Mouse (Mus musculus) adrenal gland, postnatal 10 days (tissue): ENCODE results near the gene Gucy2e. TPM values are rescaled to one million over a fixed set of nuclear protein-coding genes. Genes with fewer than 3 reads are reported as not detected.

ENCODE experiments used
- DNase-seq: peaks from one replicate; pipeline ENCODE4 v3.0.0; 2021; ENCODE audit warnings: mixed read lengths
- total RNA-seq, 2 experiments: library from RNA; stranded (reverse); gene quantifications; 2 replicates each; pipeline ENCODE4 v1.2.3; 2021

Gucy2e gene
- total RNA-seq, 2 experiments from 2014 or later = not detected

- no peak for DNase-seq
These were observed 543 bp downstream of the Gucy2e start for GRCm38 (mm10) chr11:69236061-69236925.

GRCm38 (mm10) chr11:69235285-69236060 lies 1.4 kb downstream of the Gucy2e start:
- DNase-seq = peak; percentile 80

- DNase-seq = no peak
These were observed 3.7 kb downstream of the Gucy2e start for GRCm38 (mm10) chr11:69233141-69233540.

GRCm38 (mm10) chr11:69230420-69230819 lies 6.4 kb downstream of the Gucy2e start:
- DNase-seq = no peak

GRCm38 (mm10) chr11:69225715-69226114 lies 11.1 kb downstream of the Gucy2e start:
- no peak for DNase-seq

- DNase-seq = no peak
These were observed 13.7 kb downstream of the Gucy2e start for GRCm38 (mm10) chr11:69223101-69223500.

- no peak for DNase-seq
These were observed 15.8 kb downstream of the Gucy2e start for GRCm38 (mm10) chr11:69221070-69221469.

- DNase-seq = no peak
These were observed 18.2 kb downstream of the Gucy2e start for GRCm38 (mm10) chr11:69218661-69219060.

GRCm38 (mm10) chr11:69217411-69217810 lies 19.4 kb downstream of the Gucy2e start:
- DNase-seq = no peak

- no peak for DNase-seq
These were observed 25.4 kb downstream of the Gucy2e start for GRCm38 (mm10) chr11:69211431-69211830.

GRCm38 (mm10) chr11:69202469-69203230 lies 34.2 kb downstream of the Gucy2e start:
- DNase-seq = no peak

GRCm38 (mm10) chr11:69200231-69200630 lies 36.6 kb downstream of the Gucy2e start:
- no peak for DNase-seq

- no peak for DNase-seq
These were observed 37.6 kb downstream of the Gucy2e start for GRCm38 (mm10) chr11:69199251-69199650.

- no peak for DNase-seq
These were observed 39.1 kb downstream of the Gucy2e start, which contains the start of gene Alox8 for GRCm38 (mm10) chr11:69197743-69198142. Alox8 (minus strand) TSS chr11:69197843.

GRCm38 (mm10) chr11:69197194-69197593 lies 39.6 kb downstream of the Gucy2e start:
- DNase-seq = no peak

- DNase-seq = peak; percentile 10
These were observed 40.1 kb downstream of the Gucy2e start for GRCm38 (mm10) chr11:69196766-69197165.

- peak; percentile 53 for DNase-seq
These were observed 44.0 kb downstream of the Gucy2e start for GRCm38 (mm10) chr11:69192840-69193239.

GRCm38 (mm10) chr11:69185936-69186335 lies 50.9 kb downstream of the Gucy2e start:
- no peak for DNase-seq

- no peak for DNase-seq
These were observed 51.8 kb downstream of the Gucy2e start for GRCm38 (mm10) chr11:69185031-69185430.

GRCm38 (mm10) chr11:69180120-69180519 lies 56.7 kb downstream of the Gucy2e start:
- no peak for DNase-seq

- no peak for DNase-seq
These were observed 57.3 kb downstream of the Gucy2e start for GRCm38 (mm10) chr11:69179512-69179911.

- DNase-seq = no peak
These were observed 58.3 kb downstream of the Gucy2e start for GRCm38 (mm10) chr11:69178525-69178924.
